Mouse (Mus musculus) forebrain, embryonic 11.5 days (tissue): ENCODE measurements at regions not wholly inside any gene's neighbourhood (a gene's known extent, or its start where the extent isn't known, plus 50 kb on each side); places are given as distances from the start of the nearest gene placed in this dataset.

Experiments used
- ATAC-seq: fragments of 200-750 bp; cut with Nextera tagmentation; replicated peaks from 2 replicates; pipeline ENCODE4 v1.8.0; 2017; ENCODE audit warnings: moderate TSS enrichment; ENCODE audit not compliant: low FRiP score
- DNase-seq: peaks from one replicate; pipeline ENCODE4 v3.0.0-alpha.2; 2017; ENCODE audit warnings: low spot score
- H3K27ac ChIP-seq: fragments of 300-500 bp; sonication (generic); 2 replicates; pipeline ENCODE4 v1.5.1; 2014; ENCODE audit warnings: low read depth, low read length
- H3K27me3 ChIP-seq: fragments of 300-500 bp; sonication (generic); 2 replicates; pipeline ENCODE4 v1.6.1; 2014; ENCODE audit warnings: mild to moderate bottlenecking, low read length, mixed read lengths; ENCODE audit not compliant: control insufficient read depth, insufficient read depth
- H3K36me3 ChIP-seq: fragments of 300-500 bp; sonication (generic); 2 replicates; pipeline ENCODE4 v1.6.1; 2014; ENCODE audit warnings: mild to moderate bottlenecking, low read length, moderate library complexity, mixed read lengths; ENCODE audit not compliant: control insufficient read depth, insufficient read depth
- H3K4me1 ChIP-seq: fragments of 300-500 bp; sonication (generic); replicated peaks from 2 replicates; pipeline ENCODE4 v1.6.1; 2014; ENCODE audit warnings: low read length, mixed read lengths; ENCODE audit not compliant: control insufficient read depth, insufficient read depth
- H3K4me2 ChIP-seq: fragments of 300-500 bp; sonication (generic); 2 replicates; pipeline ENCODE4 v1.6.1; 2014; ENCODE audit warnings: low read depth, mild to moderate bottlenecking, low read length, moderate library complexity, mixed read lengths; ENCODE audit not compliant: severe bottlenecking
- H3K4me3 ChIP-seq: fragments of 300-500 bp; sonication (generic); 2 replicates; pipeline ENCODE4 v1.5.1; 2014; ENCODE audit warnings: low read depth, low read length
- H3K9ac ChIP-seq: fragments of 300-500 bp; sonication (generic); 2 replicates; pipeline ENCODE4 v1.6.1; 2014; ENCODE audit warnings: low read length
- H3K9me3 ChIP-seq: fragments of 300-500 bp; sonication (generic); 2 replicates; pipeline ENCODE4 v1.6.1; 2016; ENCODE audit warnings: low read length, mixed read lengths; ENCODE audit not compliant: control insufficient read depth
- WGBS: fragments of 180-500 bp; shearing (Covaris S2); extraction: QIAGEN DNeasy Blood & Tissue Kit; methylation state at CpG from one replicate; pipeline ENCODE4 v1.1.7; 2014; 5-methylcytosine and 5-hydroxymethylcytosine counted together

- H3K4me1 ChIP-seq = no peaks in the 10 kb centered on the region
- no peaks in the 10 kb centered on the region for H3K9me3 ChIP-seq
- DNase-seq = no peak
- H3K27me3 ChIP-seq = no peaks in the 10 kb centered on the region
- 88% methylated on average over 4 of the region's 4 CpGs for WGBS
- no peak overlapping the region for H3K9ac ChIP-seq
- H3K4me2 ChIP-seq = no peak overlapping the region
- no peak overlapping the region for H3K4me3 ChIP-seq
- no peak for ATAC-seq
- H3K36me3 ChIP-seq = no peaks in the 10 kb centered on the region
- H3K27ac ChIP-seq = no peak overlapping the region
Measured at GRCm38 (mm10) chr3:102386091-102386490, 83.6 kb upstream of the Ngf start.

- no peak for DNase-seq
- no peak overlapping the region for H3K4me3 ChIP-seq
- no peak for ATAC-seq
- no peak overlapping the region for H3K4me2 ChIP-seq
- no peaks in the 10 kb centered on the region for H3K4me1 ChIP-seq
- H3K27ac ChIP-seq = no peak overlapping the region
- H3K27me3 ChIP-seq = no peaks in the 10 kb centered on the region
- H3K9ac ChIP-seq = no peak overlapping the region
- no peaks in the 10 kb centered on the region for H3K36me3 ChIP-seq
- WGBS = 86% methylated on average over 2 of the region's 2 CpGs
- H3K9me3 ChIP-seq = no peaks in the 10 kb centered on the region
Measured at GRCm38 (mm10) chr3:102384596-102384995, 85.1 kb upstream of the Ngf start.

GRCm38 (mm10) chr3:102383671-102384070 lies 86.0 kb upstream of the Ngf start:
- no peaks in the 10 kb centered on the region for H3K4me1 ChIP-seq
- no peaks in the 10 kb centered on the region for H3K36me3 ChIP-seq
- WGBS = 78% methylated on average over 8 of the region's 8 CpGs
- H3K9me3 ChIP-seq = no peaks in the 10 kb centered on the region
- ATAC-seq (no peak), DNase-seq (no peak)
- no peak overlapping the region for H3K4me2 ChIP-seq
- no peak overlapping the region for H3K9ac ChIP-seq
- H3K4me3 ChIP-seq = no peak overlapping the region
- no peak overlapping the region for H3K27ac ChIP-seq
- H3K27me3 ChIP-seq = no peaks in the 10 kb centered on the region

GRCm38 (mm10) chr3:102381683-102382082 lies 88.0 kb upstream of the Ngf start:
- Histone ChIP-seq H3K27ac (no peak overlapping the region), H3K9ac (no peak overlapping the region), H3K9me3 (no peaks in the 10 kb centered on the region), H3K4me2 (no peak overlapping the region), H3K4me1 (no peaks in the 10 kb centered on the region), H3K27me3 (no peaks in the 10 kb centered on the region), H3K4me3 (no peak overlapping the region), H3K36me3 (no peaks in the 10 kb centered on the region)
- DNase-seq (no peak), ATAC-seq (no peak)
- 92% methylated on average over 10 of the region's 10 CpGs for WGBS

GRCm38 (mm10) chr3:102374381-102375060 lies 95.2 kb upstream of the Ngf start:
- no peak for ATAC-seq
- WGBS = 79% methylated on average over 5 of the region's 5 CpGs
- no peaks in the 10 kb centered on the region for H3K36me3 ChIP-seq
- no peaks in the 10 kb centered on the region for H3K9me3 ChIP-seq
- no peaks in the 10 kb centered on the region for H3K27me3 ChIP-seq
- DNase-seq = no peak
- H3K4me1 ChIP-seq = no peaks in the 10 kb centered on the region
- H3K9ac ChIP-seq = no peak overlapping the region
- H3K27ac ChIP-seq = no peak overlapping the region
- H3K4me2 ChIP-seq = no peak overlapping the region
- no peak overlapping the region for H3K4me3 ChIP-seq

- Histone ChIP-seq H3K9me3 (no peaks in the 10 kb centered on the region), H3K4me3 (no peak overlapping the region), H3K36me3 (no peaks in the 10 kb centered on the region), H3K4me2 (no peak overlapping the region), H3K9ac (no peak overlapping the region), H3K27me3 (no peaks in the 10 kb centered on the region; the same call in 1 of the 2 replicates), H3K27ac (no peak overlapping the region), H3K4me1 (no peaks in the 10 kb centered on the region)
- DNase-seq = no peak
- 81% methylated on average over 8 of the region's 8 CpGs for WGBS
- no peak for ATAC-seq
Measured at GRCm38 (mm10) chr3:102372205-102372899, 97.4 kb upstream of the Ngf start.

- no peak overlapping the region for H3K27ac ChIP-seq
- WGBS = 80% methylated on average over 6 of the region's 6 CpGs
- no peaks in the 10 kb centered on the region for H3K36me3 ChIP-seq
- no peak overlapping the region for H3K9ac ChIP-seq
- H3K4me1 ChIP-seq = no peaks in the 10 kb centered on the region
- no peaks in the 10 kb centered on the region for H3K9me3 ChIP-seq
- H3K4me2 ChIP-seq = no peak overlapping the region
- DNase-seq (no peak), ATAC-seq (no peak)
- no peak overlapping the region for H3K4me3 ChIP-seq
- no peaks in the 10 kb centered on the region; the same call in 1 of the 2 replicates for H3K27me3 ChIP-seq
Measured at GRCm38 (mm10) chr3:102366188-102366587, 103.5 kb upstream of the Ngf start.

GRCm38 (mm10) chr3:102364326-102364935 lies 105.3 kb upstream of the Ngf start:
- ATAC-seq (no peak), DNase-seq (no peak)
- Histone ChIP-seq H3K27ac (no peak overlapping the region), H3K4me1 (no peaks in the 10 kb centered on the region), H3K9me3 (no peaks in the 10 kb centered on the region), H3K4me2 (no peak overlapping the region), H3K4me3 (no peak overlapping the region), H3K9ac (no peak overlapping the region), H3K27me3 (no peaks in the 10 kb centered on the region; the same call in 1 of the 2 replicates), H3K36me3 (no peaks in the 10 kb centered on the region)
- 90% methylated on average over 5 of the region's 5 CpGs for WGBS
